Comparison of ENCODE assay signal across 31 mouse cellular contexts in genomic region chr17:59680511-59680910, GRCm38 (mm10).
"Had no signal": no experiment of that assay in that cellular context is flagged by ENCODE, and none has a peak within 500 bp of the region (broad histone marks: within the 10 kb centered on the region; RNA-seq: fewer than 3 reads in every experiment).

No protein-coding gene starts in this region.

- H3K4me1 ChIP-seq: limb, embryonic 10.5 days; limb, embryonic 12.5 days; limb, embryonic 13.5 days; limb, embryonic 15.5 days; liver, embryonic 12.5 days; liver, embryonic 13.5 days; liver, embryonic 15.5 days; lung, embryonic 15.5 days; megakaryocyte, embryonic 14.5 days; midbrain, embryonic 10.5 days; midbrain, embryonic 12.5 days; midbrain, embryonic 13.5 days; midbrain, embryonic 15.5 days; neural tube, embryonic 12.5 days had no signal

- ATAC-seq: liver, embryonic 12.5 days; liver, postnatal 0 days; lung, postnatal 0 days; midbrain, embryonic 13.5 days; midbrain, embryonic 15.5 days had no signal

- DNase-seq: left cerebral cortex, postnatal 4 days; liver; liver, embryonic 13.5 days; liver, postnatal 0 days; lung, adult 18-20 months; lung, adult 2 months; lung, embryonic 14.5 days; lung, postnatal 10 days; lung, postnatal 14 days; lung, postnatal 36 days; lung, postnatal 4 days; midbrain, embryonic 14.5 days had no signal

- H3K4me3 ChIP-seq: limb, embryonic 10.5 days; limb, embryonic 12.5 days; limb, embryonic 13.5 days; limb, embryonic 15.5 days; liver, embryonic 12.5 days; liver, embryonic 13.5 days; liver, embryonic 15.5 days; lung, embryonic 15.5 days; megakaryocyte, embryonic 14.5 days; midbrain, embryonic 10.5 days; midbrain, embryonic 12.5 days; midbrain, embryonic 13.5 days; midbrain, embryonic 15.5 days; myocyte; neural tube, embryonic 12.5 days had no signal

- H3K9ac ChIP-seq: limb, embryonic 12.5 days; limb, embryonic 13.5 days; limb, embryonic 15.5 days; liver, embryonic 12.5 days; liver, embryonic 13.5 days; liver, embryonic 14.5 days; liver, embryonic 15.5 days; liver, postnatal 0 days; lung, embryonic 14.5 days; lung, embryonic 15.5 days; midbrain, embryonic 12.5 days; midbrain, embryonic 13.5 days; midbrain, embryonic 15.5 days; neural tube, embryonic 12.5 days had no signal

- H3K4me2 ChIP-seq: limb, embryonic 12.5 days; limb, embryonic 13.5 days; limb, embryonic 15.5 days; liver, embryonic 11.5 days; liver, embryonic 12.5 days; liver, embryonic 13.5 days; liver, embryonic 15.5 days; lung, embryonic 14.5 days; lung, embryonic 15.5 days; midbrain, embryonic 11.5 days; midbrain, embryonic 12.5 days; midbrain, embryonic 13.5 days; midbrain, embryonic 15.5 days; neural tube, embryonic 12.5 days had no signal

- H3K9me3 ChIP-seq: limb, embryonic 10.5 days; limb, embryonic 12.5 days; limb, embryonic 13.5 days; limb, embryonic 15.5 days; liver, embryonic 12.5 days; liver, embryonic 13.5 days; liver, embryonic 15.5 days; lung, embryonic 15.5 days; megakaryocyte, embryonic 14.5 days; midbrain, embryonic 10.5 days; midbrain, embryonic 12.5 days; midbrain, embryonic 13.5 days; midbrain, embryonic 15.5 days; neural tube, embryonic 12.5 days had no signal

- H3K27me3 ChIP-seq: limb, embryonic 12.5 days; limb, embryonic 13.5 days; limb, embryonic 15.5 days; liver, embryonic 12.5 days; liver, embryonic 13.5 days; liver, embryonic 15.5 days; lung, embryonic 15.5 days; megakaryocyte, embryonic 14.5 days; midbrain, embryonic 12.5 days; midbrain, embryonic 13.5 days; midbrain, embryonic 15.5 days; neural tube, embryonic 12.5 days had no signal

- H3K36me3 ChIP-seq: limb, embryonic 10.5 days; limb, embryonic 12.5 days; limb, embryonic 13.5 days; limb, embryonic 15.5 days; liver, embryonic 12.5 days; liver, embryonic 13.5 days; liver, embryonic 15.5 days; lung, embryonic 15.5 days; midbrain, embryonic 10.5 days; midbrain, embryonic 12.5 days; midbrain, embryonic 13.5 days; midbrain, embryonic 15.5 days; neural tube, embryonic 12.5 days had no signal

- H3K27ac ChIP-seq: limb, embryonic 10.5 days; limb, embryonic 12.5 days; limb, embryonic 13.5 days; limb, embryonic 15.5 days; liver, embryonic 12.5 days; liver, embryonic 13.5 days; liver, embryonic 14.5 days; liver, embryonic 15.5 days; lung, embryonic 15.5 days; macrophage; midbrain, embryonic 10.5 days; midbrain, embryonic 12.5 days; midbrain, embryonic 13.5 days; midbrain, embryonic 15.5 days; neural tube, embryonic 12.5 days had no signal
